Mouse (Mus musculus) left cerebral cortex, adult 9 months (tissue): ENCODE data around the gene Gm3633.
"Not testable (repeated sequence)": the region's sequence is repeated elsewhere in the genome, so short reads cannot be mapped to it uniquely, and the experiment has no call there.

Experiments
- DNase-seq, 2 experiments: peaks; one replicate each; pipeline ENCODE4 v3.0.0; 2022; ENCODE audit warnings: low spot score in 2 of 2

Gm3633 gene

GRCm38 (mm10) chr14:42641817-42642216 is at the start of gene Gm3633:
Gene Gm3633, minus strand, starts transcription at chr14:42641917.
- not testable (repeated sequence) for DNase-seq

- DNase-seq, result not testable (repeated sequence)
These were observed 13.9 kb upstream of the Gm3633 start, which contains the start of gene Gm10378 for GRCm38 (mm10) chr14:42655638-42656037. Gene Gm10378, plus strand, starts transcription at chr14:42655938.

DNA sequence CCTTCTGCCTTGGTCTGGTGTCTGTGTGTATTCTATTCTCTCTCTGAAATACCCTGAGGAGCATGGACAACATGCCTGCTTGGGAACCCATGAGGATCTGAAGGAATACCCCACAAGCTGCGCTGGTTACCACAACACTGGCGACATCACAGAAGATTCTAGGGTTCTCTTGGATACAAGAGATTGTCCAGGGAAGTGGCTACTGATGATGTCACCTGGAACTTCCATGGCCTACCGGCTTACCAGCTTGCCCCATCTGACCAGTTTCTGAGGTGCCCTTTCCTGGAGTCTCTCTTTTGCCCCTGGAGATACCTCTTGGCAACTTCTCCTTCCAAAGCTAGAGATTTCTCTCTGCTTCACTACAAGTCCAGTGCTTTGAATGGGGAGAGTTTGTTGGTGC is 41.9 kb downstream of the Gm3633 start, which contains the start of gene Gm17124:
Gm17124 (minus strand) TSS at position 101 of the 400 bp plus-strand sequence.
- DNase-seq, result not testable (repeated sequence)
